Mouse (Mus musculus): ENCODE measurements around the gene Fbln7. TPM values are rescaled to one million over a fixed set of nuclear protein-coding genes. Genes with fewer than 3 reads are reported as not detected.

Fbln7 gene
- polyA plus RNA-seq, 1 experiment, result 0.09 TPM

DNA sequence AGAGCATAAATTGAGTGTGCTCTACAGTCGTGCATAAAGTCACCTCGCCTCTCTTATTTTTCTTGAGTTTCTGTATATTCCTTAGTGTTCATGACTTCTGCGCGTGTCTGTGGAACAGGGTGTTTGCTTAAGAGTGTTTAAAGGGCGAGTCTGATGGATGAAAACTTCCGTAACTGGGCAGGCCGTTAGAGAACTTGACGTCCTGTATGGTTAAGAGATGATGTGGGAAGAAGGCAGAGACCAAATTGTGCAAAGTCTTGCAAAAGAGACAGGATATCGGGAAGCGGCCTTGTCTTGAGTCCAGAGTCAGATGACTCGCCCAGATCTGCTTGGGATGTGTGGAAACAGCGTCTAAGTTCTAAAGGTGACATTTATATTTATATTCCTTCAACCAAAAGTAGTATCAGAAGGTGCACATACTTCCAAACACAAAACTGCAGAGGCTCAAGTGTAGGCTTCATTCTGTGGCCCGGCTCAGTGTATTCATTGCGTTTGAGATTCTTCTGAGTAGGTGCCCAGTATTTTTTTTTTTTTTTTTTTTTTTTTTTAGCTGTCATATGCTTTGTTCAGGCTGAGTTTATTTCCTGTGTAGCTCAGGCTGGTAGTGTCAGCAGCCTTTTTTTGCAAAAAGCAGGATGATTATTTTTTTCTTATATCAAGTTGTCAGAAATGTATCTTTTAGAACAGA, 43.7 kb upstream of the Fbln7 start:
- H3K27me3 ChIP-seq (ENCODE audit: control insufficient read depth, insufficient read depth, insufficient read length), result no peaks in the 10 kb centered on the region
- H3K79me3 ChIP-seq (ENCODE audit: low read depth), result peaks cover 18% of the 10 kb centered on the region
- no peaks in the 10 kb centered on the region for H3K36me3 ChIP-seq (ENCODE audit: control insufficient read depth, insufficient read depth)
- TF ChIP-seq FOSL1 (IDR thresholded peaks at IDR 0.05; ENCODE audit: insufficient read depth, low read length, poor library complexity, severe bottlenecking) (no peak), USF1 (IDR thresholded peaks at IDR 0.05; ENCODE audit: low read depth) (no peak), CEBPB (IDR thresholded peaks at IDR 0.05; ENCODE audit: low read depth) (no peak), MYOG (IDR thresholded peaks at IDR 0.05; ENCODE audit: control insufficient read depth, extremely low read depth, insufficient read length) (no peak), CTCF (IDR thresholded peaks at IDR 0.05; ENCODE audit: control insufficient read depth, insufficient read depth, insufficient read length) (no peak), MAX (IDR thresholded peaks at IDR 0.05) (no peak), MYOD1 (IDR thresholded peaks at IDR 0.05; ENCODE audit: control insufficient read depth, insufficient read length, low read depth) (no peak)
- H3K79me2 ChIP-seq (ENCODE audit: control insufficient read depth, insufficient read depth), result peaks cover 46% of the 10 kb centered on the region
- H3ac ChIP-seq (ENCODE audit: control insufficient read depth, insufficient read length, low read depth), result peak overlapping the region; percentile 59
- H3K4me3 ChIP-seq (ENCODE audit: insufficient read depth, poor library complexity, severe bottlenecking), result peak overlapping the region; percentile 68

DNA sequence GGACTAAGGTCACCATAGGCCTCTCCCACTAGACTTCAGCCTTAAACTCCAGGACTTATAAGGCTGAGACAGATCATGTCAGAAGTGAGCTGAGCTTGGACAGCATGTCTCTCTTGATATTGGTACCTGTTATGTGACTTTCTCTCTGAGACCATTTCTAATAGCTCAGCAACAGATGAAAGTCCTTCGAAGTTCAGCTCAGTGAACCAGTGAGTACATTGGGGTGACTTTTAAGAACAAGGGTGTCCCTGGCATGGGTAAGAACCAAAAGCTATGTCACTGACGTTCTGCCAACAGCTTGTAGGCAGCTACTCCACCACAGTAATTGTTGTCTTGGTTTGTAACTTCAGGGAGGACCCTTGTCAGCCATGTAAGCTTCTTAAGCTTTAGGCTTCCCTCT, 42.1 kb upstream of the Fbln7 start:
- H3K79me3 ChIP-seq (ENCODE audit: low read depth), result peaks cover 18% of the 10 kb centered on the region
- H3ac ChIP-seq (ENCODE audit: control insufficient read depth, insufficient read length, low read depth), result no peak overlapping the region
- no peaks in the 10 kb centered on the region for H3K27me3 ChIP-seq (ENCODE audit: control insufficient read depth, insufficient read depth, insufficient read length)
- H3K79me2 ChIP-seq (ENCODE audit: control insufficient read depth, insufficient read depth), result peaks cover 46% of the 10 kb centered on the region
- H3K4me3 ChIP-seq (ENCODE audit: insufficient read depth, poor library complexity, severe bottlenecking), result no peak overlapping the region
- TF ChIP-seq MAX (IDR thresholded peaks at IDR 0.05) (no peak), CEBPB (IDR thresholded peaks at IDR 0.05; ENCODE audit: low read depth) (no peak), MYOD1 (IDR thresholded peaks at IDR 0.05; ENCODE audit: control insufficient read depth, insufficient read length, low read depth) (no peak), FOSL1 (IDR thresholded peaks at IDR 0.05; ENCODE audit: insufficient read depth, low read length, poor library complexity, severe bottlenecking) (no peak), MYOG (IDR thresholded peaks at IDR 0.05; ENCODE audit: control insufficient read depth, extremely low read depth, insufficient read length) (no peak), CTCF (IDR thresholded peaks at IDR 0.05; ENCODE audit: control insufficient read depth, insufficient read depth, insufficient read length) (no peak), USF1 (IDR thresholded peaks at IDR 0.05; ENCODE audit: low read depth) (no peak)
- no peaks in the 10 kb centered on the region for H3K36me3 ChIP-seq (ENCODE audit: control insufficient read depth, insufficient read depth)

- Histone ChIP-seq H3K4me3 (ENCODE audit: insufficient read depth, poor library complexity, severe bottlenecking) (no peak overlapping the region), H3K36me3 (ENCODE audit: control insufficient read depth, insufficient read depth) (peaks cover 23% of the 10 kb centered on the region), H3K27me3 (ENCODE audit: control insufficient read depth, insufficient read depth, insufficient read length) (no peaks in the 10 kb centered on the region), H3K79me3 (ENCODE audit: low read depth) (peaks cover 15% of the 10 kb centered on the region), H3K79me2 (ENCODE audit: control insufficient read depth, insufficient read depth) (peaks cover 38% of the 10 kb centered on the region), H3ac (ENCODE audit: control insufficient read depth, insufficient read length, low read depth) (no peak overlapping the region)
- TF ChIP-seq CEBPB (IDR thresholded peaks at IDR 0.05; ENCODE audit: low read depth), result no peak
- no peak for TF ChIP-seq USF1 (IDR thresholded peaks at IDR 0.05; ENCODE audit: low read depth)
- TF ChIP-seq MAX (IDR thresholded peaks at IDR 0.05), result no peak
- no peak for TF ChIP-seq CTCF (IDR thresholded peaks at IDR 0.05; ENCODE audit: control insufficient read depth, insufficient read depth, insufficient read length)
- TF ChIP-seq FOSL1 (IDR thresholded peaks at IDR 0.05; ENCODE audit: insufficient read depth, low read length, poor library complexity, severe bottlenecking), result no peak
- no peak for TF ChIP-seq MYOG (IDR thresholded peaks at IDR 0.05; ENCODE audit: control insufficient read depth, extremely low read depth, insufficient read length)
- no peak for TF ChIP-seq MYOD1 (IDR thresholded peaks at IDR 0.05; ENCODE audit: control insufficient read depth, insufficient read length, low read depth)
Measured at GRCm38 (mm10) chr2:128823893-128824292, 38.9 kb upstream of the Fbln7 start.

DNA sequence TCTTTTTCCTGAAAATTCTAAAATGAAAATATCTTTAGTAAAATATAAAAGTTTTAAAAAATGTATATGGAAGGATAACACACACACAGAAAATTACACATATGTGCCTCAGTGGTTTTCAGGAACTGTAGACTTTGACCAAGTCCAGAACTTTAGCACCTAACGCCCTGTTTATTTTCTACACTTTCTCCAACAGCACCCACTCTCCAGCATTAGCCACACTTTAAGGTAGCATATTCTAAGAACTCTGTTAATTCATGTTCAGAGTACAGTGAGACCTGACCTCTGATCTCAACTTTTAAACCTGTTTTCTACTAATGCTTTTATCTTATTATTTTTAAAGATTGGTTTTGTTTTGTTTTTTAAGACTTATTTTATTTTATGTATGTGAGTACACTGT, 35.0 kb upstream of the Fbln7 start:
- peaks cover under 1% of the 10 kb centered on the region for H3K79me2 ChIP-seq (ENCODE audit: control insufficient read depth, insufficient read depth)
- no peak for TF ChIP-seq MYOG (IDR thresholded peaks at IDR 0.05; ENCODE audit: control insufficient read depth, extremely low read depth, insufficient read length)
- TF ChIP-seq CEBPB (IDR thresholded peaks at IDR 0.05; ENCODE audit: low read depth), result no peak
- no peak for TF ChIP-seq MYOD1 (IDR thresholded peaks at IDR 0.05; ENCODE audit: control insufficient read depth, insufficient read length, low read depth)
- TF ChIP-seq FOSL1 (IDR thresholded peaks at IDR 0.05; ENCODE audit: insufficient read depth, low read length, poor library complexity, severe bottlenecking), result no peak
- no peak for TF ChIP-seq USF1 (IDR thresholded peaks at IDR 0.05; ENCODE audit: low read depth)
- no peak for TF ChIP-seq MAX (IDR thresholded peaks at IDR 0.05)
- no peak for TF ChIP-seq CTCF (IDR thresholded peaks at IDR 0.05; ENCODE audit: control insufficient read depth, insufficient read depth, insufficient read length)
- H3K79me3 ChIP-seq (ENCODE audit: low read depth), result no peaks in the 10 kb centered on the region
- no peaks in the 10 kb centered on the region for H3K27me3 ChIP-seq (ENCODE audit: control insufficient read depth, insufficient read depth, insufficient read length)
- peaks cover 40% of the 10 kb centered on the region for H3K36me3 ChIP-seq (ENCODE audit: control insufficient read depth, insufficient read depth)
- no peak overlapping the region for H3ac ChIP-seq (ENCODE audit: control insufficient read depth, insufficient read length, low read depth)
- no peak overlapping the region for H3K4me3 ChIP-seq (ENCODE audit: insufficient read depth, poor library complexity, severe bottlenecking)

DNA sequence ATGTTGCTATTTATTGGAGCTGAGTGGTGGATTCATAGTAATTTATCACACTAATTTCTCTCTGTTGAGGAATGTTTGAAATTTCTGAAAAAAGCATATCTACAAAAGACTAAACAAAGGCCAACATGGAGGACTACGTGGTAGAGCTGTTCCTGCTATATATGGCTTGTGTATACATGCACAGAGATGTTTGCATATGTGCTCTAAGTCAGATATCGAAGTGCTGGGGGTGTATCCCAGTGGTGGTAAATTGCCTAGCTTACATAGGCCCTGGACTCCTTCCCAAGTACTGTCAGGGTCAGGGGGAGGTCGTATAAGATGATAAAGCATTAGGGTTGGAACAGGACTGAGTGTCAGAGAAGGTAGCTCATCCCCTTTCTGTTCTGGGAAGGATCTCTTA, 30.2 kb upstream of the Fbln7 start:
- Histone ChIP-seq H3K36me3 (ENCODE audit: control insufficient read depth, insufficient read depth) (peaks cover 56% of the 10 kb centered on the region), H3K4me3 (ENCODE audit: insufficient read depth, poor library complexity, severe bottlenecking) (no peak overlapping the region), H3K79me2 (ENCODE audit: control insufficient read depth, insufficient read depth) (no peaks in the 10 kb centered on the region), H3K27me3 (ENCODE audit: control insufficient read depth, insufficient read depth, insufficient read length) (no peaks in the 10 kb centered on the region), H3ac (ENCODE audit: control insufficient read depth, insufficient read length, low read depth) (no peak overlapping the region), H3K79me3 (ENCODE audit: low read depth) (no peaks in the 10 kb centered on the region)
- TF ChIP-seq CEBPB (IDR thresholded peaks at IDR 0.05; ENCODE audit: low read depth) (no peak), MYOG (IDR thresholded peaks at IDR 0.05; ENCODE audit: control insufficient read depth, extremely low read depth, insufficient read length) (no peak), FOSL1 (IDR thresholded peaks at IDR 0.05; ENCODE audit: insufficient read depth, low read length, poor library complexity, severe bottlenecking) (no peak), USF1 (IDR thresholded peaks at IDR 0.05; ENCODE audit: low read depth) (no peak), MAX (IDR thresholded peaks at IDR 0.05) (no peak), CTCF (IDR thresholded peaks at IDR 0.05; ENCODE audit: control insufficient read depth, insufficient read depth, insufficient read length) (no peak), MYOD1 (IDR thresholded peaks at IDR 0.05; ENCODE audit: control insufficient read depth, insufficient read length, low read depth) (no peak)
